Mouse (Mus musculus) megakaryocyte progenitor cell, adult 5-6 weeks (primary cell): ENCODE data around the gene Gabrb3. TPM values are rescaled to one million over a fixed set of nuclear protein-coding genes. Genes with fewer than 3 reads are reported as not detected.

Source experiments
- ATAC-seq: replicated peaks from 2 replicates; pipeline ENCODE4 v1.8.0; 2016; ENCODE audit warnings: mild to moderate bottlenecking, moderate TSS enrichment, inconsistent platforms; ENCODE audit not compliant: poor library complexity
- total RNA-seq, 2 experiments: library from RNA; stranded (forward) in 1 of 2; stranded (reverse) in 1 of 2; fragments of 157-497, 149-512 nt in 1 of 2; fragments of 200-1000 nt in 1 of 2; gene quantifications; 2 replicates each; pipeline versions ENCODE4 v1.2.3 to v1.2.4; 2015 to 2017

Gabrb3 gene
- total RNA-seq (2015) (not detected in 2 replicates), total RNA-seq (2017) (not detected in 2 replicates)

- no peak for ATAC-seq
These were observed at the start of gene Gabrb3 for GRCm38 (mm10) chr7:57419392-57419791. Gabrb3 (plus strand) TSS chr7:57419692.

GRCm38 (mm10) chr7:57384112-57384511 is 35.4 kb upstream of the Gabrb3 start:
- ATAC-seq = no peak

- ATAC-seq = no peak
These were observed 32.8 kb upstream of the Gabrb3 start, which contains the start of gene Gabrg3 for GRCm38 (mm10) chr7:57386517-57387340. Gabrg3 (minus strand) TSS chr7:57387188.

- no peak for ATAC-seq
These were observed 32.2 kb upstream of the Gabrb3 start for GRCm38 (mm10) chr7:57387341-57387654.

GRCm38 (mm10) chr7:57390046-57390445 is 29.4 kb upstream of the Gabrb3 start:
- ATAC-seq = no peak

GRCm38 (mm10) chr7:57393551-57393950 is 25.9 kb upstream of the Gabrb3 start:
- no peak for ATAC-seq

GRCm38 (mm10) chr7:57411163-57411562 is 8.3 kb upstream of the Gabrb3 start:
- ATAC-seq = no peak

GRCm38 (mm10) chr7:57412896-57413295 is 6.6 kb upstream of the Gabrb3 start:
- ATAC-seq = no peak

- ATAC-seq = no peak
These were observed 1.6 kb downstream of the Gabrb3 start for GRCm38 (mm10) chr7:57421044-57421443.

GRCm38 (mm10) chr7:57422675-57423074 is 3.2 kb downstream of the Gabrb3 start:
- ATAC-seq = no peak

- ATAC-seq = no peak
These were observed 28.7 kb downstream of the Gabrb3 start for GRCm38 (mm10) chr7:57448239-57448638.

GRCm38 (mm10) chr7:57460354-57460753 is 40.9 kb downstream of the Gabrb3 start:
- no peak for ATAC-seq

- ATAC-seq = no peak
These were observed 51.8 kb downstream of the Gabrb3 start for GRCm38 (mm10) chr7:57471316-57471715.

GRCm38 (mm10) chr7:57473811-57474525 is 54.5 kb downstream of the Gabrb3 start:
- no peak for ATAC-seq

- no peak for ATAC-seq
These were observed 63.4 kb downstream of the Gabrb3 start for GRCm38 (mm10) chr7:57482896-57483295.

- no peak for ATAC-seq
These were observed 67.4 kb downstream of the Gabrb3 start for GRCm38 (mm10) chr7:57486907-57487306.

- no peak for ATAC-seq
These were observed 72.3 kb downstream of the Gabrb3 start for GRCm38 (mm10) chr7:57491795-57492194.

- ATAC-seq = no peak
These were observed 83.3 kb downstream of the Gabrb3 start for GRCm38 (mm10) chr7:57502809-57503208.

- no peak for ATAC-seq
These were observed 89.6 kb downstream of the Gabrb3 start for GRCm38 (mm10) chr7:57508860-57509632.

- peak; percentile 20; the same call in 1 of the 2 replicates for ATAC-seq
These were observed 90.2 kb downstream of the Gabrb3 start, which contains the start of gene Gabra5 for GRCm38 (mm10) chr7:57509681-57510141. Gabra5 (minus strand) TSS chr7:57510059.

- no peak for ATAC-seq
These were observed 93.5 kb downstream of the Gabrb3 start for GRCm38 (mm10) chr7:57512955-57513354.
